Mouse (Mus musculus): ENCODE measurements around the gene Pepd. TPM values are rescaled to one million over a fixed set of nuclear protein-coding genes. Genes with fewer than 3 reads are reported as not detected.

Pepd gene
- polyA plus RNA-seq, 1 experiment from 2014 or later = 41.0 TPM

- H3K9me3 ChIP-seq (replicated peaks) = no peaks in the 10 kb centered on the region
- no peak overlapping the region for H3K27ac ChIP-seq
- H3K4me1 ChIP-seq (replicated peaks) = peaks cover 13% of the 10 kb centered on the region
- 65% methylated on average over 9 of the region's 9 CpGs for WGBS
- no peak for ATAC-seq (replicated peaks; ENCODE audit: insufficient number of reproducible peaks, insufficient read depth, low FRiP score, low read depth)
- no peak overlapping the region for H3K4me2 ChIP-seq
- no peaks in the 10 kb centered on the region for H3K36me3 ChIP-seq
- H3K4me3 ChIP-seq = no peak overlapping the region
- no peaks in the 10 kb centered on the region for H3K27me3 ChIP-seq
- H3K9ac ChIP-seq = no peak overlapping the region
Observed at GRCm38 (mm10) chr7:34985216-34985615, 73.0 kb downstream of the Pepd start.

GRCm38 (mm10) chr7:34985646-34986045 lies 73.5 kb downstream of the Pepd start:
- no peak overlapping the region for H3K4me3 ChIP-seq
- H3K27ac ChIP-seq = no peak overlapping the region
- peaks cover 13% of the 10 kb centered on the region for H3K4me1 ChIP-seq (replicated peaks)
- no peaks in the 10 kb centered on the region for H3K36me3 ChIP-seq
- no peak overlapping the region for H3K9ac ChIP-seq
- ATAC-seq (replicated peaks; ENCODE audit: insufficient number of reproducible peaks, insufficient read depth, low FRiP score, low read depth) = no peak
- H3K27me3 ChIP-seq = no peaks in the 10 kb centered on the region
- no peaks in the 10 kb centered on the region for H3K9me3 ChIP-seq (replicated peaks)
- no peak overlapping the region for H3K4me2 ChIP-seq

GRCm38 (mm10) chr7:34986575-34987150 lies 74.5 kb downstream of the Pepd start:
- Histone ChIP-seq H3K27me3 (no peaks in the 10 kb centered on the region), H3K4me1 (replicated peaks) (peaks cover 13% of the 10 kb centered on the region), H3K27ac (no peak overlapping the region), H3K4me2 (no peak overlapping the region), H3K36me3 (no peaks in the 10 kb centered on the region), H3K9ac (no peak overlapping the region), H3K9me3 (replicated peaks) (no peaks in the 10 kb centered on the region), H3K4me3 (no peak overlapping the region)
- 50% methylated on average over 7 of the region's 7 CpGs for WGBS
- ATAC-seq (replicated peaks; ENCODE audit: insufficient number of reproducible peaks, insufficient read depth, low FRiP score, low read depth) = no peak

GRCm38 (mm10) chr7:34987258-34987657 lies 75.1 kb downstream of the Pepd start:
- ATAC-seq (replicated peaks; ENCODE audit: insufficient number of reproducible peaks, insufficient read depth, low FRiP score, low read depth) = no peak
- H3K4me2 ChIP-seq = no peak overlapping the region
- 52% methylated on average over 6 of the region's 6 CpGs for WGBS
- no peaks in the 10 kb centered on the region for H3K36me3 ChIP-seq
- H3K27ac ChIP-seq = no peak overlapping the region
- peaks cover 13% of the 10 kb centered on the region for H3K4me1 ChIP-seq (replicated peaks)
- no peak overlapping the region for H3K4me3 ChIP-seq
- no peaks in the 10 kb centered on the region for H3K27me3 ChIP-seq
- no peak overlapping the region for H3K9ac ChIP-seq
- no peaks in the 10 kb centered on the region for H3K9me3 ChIP-seq (replicated peaks)

- 74% methylated on average over 3 of the region's 3 CpGs for WGBS
- no peaks in the 10 kb centered on the region for H3K36me3 ChIP-seq
- H3K4me2 ChIP-seq = no peak overlapping the region
- peaks cover 13% of the 10 kb centered on the region for H3K4me1 ChIP-seq (replicated peaks)
- H3K9ac ChIP-seq = no peak overlapping the region
- H3K27me3 ChIP-seq = no peaks in the 10 kb centered on the region
- ATAC-seq (replicated peaks; ENCODE audit: insufficient number of reproducible peaks, insufficient read depth, low FRiP score, low read depth) = no peak
- no peak overlapping the region for H3K27ac ChIP-seq
- H3K9me3 ChIP-seq (replicated peaks) = no peaks in the 10 kb centered on the region
- H3K4me3 ChIP-seq = no peak overlapping the region
Observed at GRCm38 (mm10) chr7:34988488-34988887, 76.3 kb downstream of the Pepd start.

- no peak overlapping the region for H3K9ac ChIP-seq
- ATAC-seq (replicated peaks; ENCODE audit: insufficient number of reproducible peaks, insufficient read depth, low FRiP score, low read depth) = no peak
- H3K27me3 ChIP-seq = no peaks in the 10 kb centered on the region
- H3K9me3 ChIP-seq (replicated peaks) = no peaks in the 10 kb centered on the region
- peaks cover 10% of the 10 kb centered on the region; the same call in 1 of the 2 replicates for H3K4me1 ChIP-seq (replicated peaks)
- no peak overlapping the region for H3K4me2 ChIP-seq
- no peak overlapping the region for H3K4me3 ChIP-seq
- H3K27ac ChIP-seq = no peak overlapping the region
- 90% methylated on average over 6 of the region's 6 CpGs for WGBS
- H3K36me3 ChIP-seq = no peaks in the 10 kb centered on the region
Observed at GRCm38 (mm10) chr7:34991731-34992246, 79.6 kb downstream of the Pepd start.

GRCm38 (mm10) chr7:34992766-34993165 lies 80.6 kb downstream of the Pepd start:
- WGBS = 84% methylated on average over 3 of the region's 3 CpGs

GRCm38 (mm10) chr7:34995872-34996662 lies 83.9 kb downstream of the Pepd start:
- H3K4me1 ChIP-seq (replicated peaks) = peaks cover 12% of the 10 kb centered on the region; the same call in 1 of the 2 replicates
- 58% methylated on average over 7 of the region's 7 CpGs for WGBS
- no peak overlapping the region for H3K9ac ChIP-seq
- H3K36me3 ChIP-seq = no peaks in the 10 kb centered on the region
- H3K27me3 ChIP-seq = no peaks in the 10 kb centered on the region
- no peak for ATAC-seq (replicated peaks; ENCODE audit: insufficient number of reproducible peaks, insufficient read depth, low FRiP score, low read depth)
- no peak overlapping the region for H3K4me2 ChIP-seq
- no peaks in the 10 kb centered on the region for H3K9me3 ChIP-seq (replicated peaks)
- H3K4me3 ChIP-seq = no peak overlapping the region
- H3K27ac ChIP-seq = peak overlapping the region; percentile 19; the same call in 1 of the 2 replicates

More at GRCm38 (mm10) chr7:34992766-34993165, 80.6 kb downstream of the Pepd start:
- Histone ChIP-seq H3K4me2 (no peak overlapping the region), H3K27ac (no peak overlapping the region), H3K9ac (no peak overlapping the region), H3K4me3 (no peak overlapping the region), H3K9me3 (replicated peaks) (no peaks in the 10 kb centered on the region), H3K27me3 (no peaks in the 10 kb centered on the region), H3K36me3 (no peaks in the 10 kb centered on the region), H3K4me1 (replicated peaks) (peaks cover 10% of the 10 kb centered on the region; the same call in 1 of the 2 replicates)
- no peak for ATAC-seq (replicated peaks; ENCODE audit: insufficient number of reproducible peaks, insufficient read depth, low FRiP score, low read depth)

GRCm38 (mm10) chr7:35000839-35001238 lies 88.7 kb downstream of the Pepd start:
- WGBS = 35% methylated on average over 6 of the region's 6 CpGs
- no peak for ATAC-seq (replicated peaks; ENCODE audit: insufficient number of reproducible peaks, insufficient read depth, low FRiP score, low read depth)

GRCm38 (mm10) chr7:35003171-35003737 lies 91.1 kb downstream of the Pepd start:
- no peaks in the 10 kb centered on the region for H3K36me3 ChIP-seq
- H3K27ac ChIP-seq = no peak overlapping the region
- H3K4me1 ChIP-seq (replicated peaks) = 0 out of 2 replicates have a peak, but pooled peaks cover 2% of the 10 kb centered on the region
- H3K9me3 ChIP-seq (replicated peaks) = no peaks in the 10 kb centered on the region
- no peak for ATAC-seq (replicated peaks; ENCODE audit: insufficient number of reproducible peaks, insufficient read depth, low FRiP score, low read depth)
- no peak overlapping the region for H3K4me3 ChIP-seq
- H3K27me3 ChIP-seq = no peaks in the 10 kb centered on the region
- WGBS = 72% methylated on average over 7 of the region's 7 CpGs
- H3K9ac ChIP-seq = no peak overlapping the region
- H3K4me2 ChIP-seq = no peak overlapping the region

More at GRCm38 (mm10) chr7:35000839-35001238, 88.7 kb downstream of the Pepd start:
- Histone ChIP-seq H3K9ac (peak overlapping the region; percentile 3; the same call in 1 of the 2 replicates), H3K27me3 (no peaks in the 10 kb centered on the region), H3K4me3 (no peak overlapping the region), H3K27ac (peak overlapping the region; percentile 45; the same call in 1 of the 2 replicates), H3K4me2 (no peak overlapping the region), H3K36me3 (no peaks in the 10 kb centered on the region), H3K9me3 (replicated peaks) (no peaks in the 10 kb centered on the region), H3K4me1 (replicated peaks) (peaks cover 12% of the 10 kb centered on the region; the same call in 1 of the 2 replicates)

GRCm38 (mm10) chr7:35006661-35007060 lies 94.5 kb downstream of the Pepd start:
- no peak overlapping the region for H3K9ac ChIP-seq
- H3K27me3 ChIP-seq = no peaks in the 10 kb centered on the region
- no peak overlapping the region for H3K27ac ChIP-seq
- H3K9me3 ChIP-seq (replicated peaks) = no peaks in the 10 kb centered on the region
- no peak for ATAC-seq (replicated peaks; ENCODE audit: insufficient number of reproducible peaks, insufficient read depth, low FRiP score, low read depth)
- no peaks in the 10 kb centered on the region for H3K4me1 ChIP-seq (replicated peaks)
- 91% methylated on average over 7 of the region's 7 CpGs for WGBS
- H3K4me3 ChIP-seq = no peak overlapping the region
- no peak overlapping the region for H3K4me2 ChIP-seq
- no peaks in the 10 kb centered on the region for H3K36me3 ChIP-seq
